ENCODE assay signal across 8 mouse cellular contexts in the genomic region with DNA sequence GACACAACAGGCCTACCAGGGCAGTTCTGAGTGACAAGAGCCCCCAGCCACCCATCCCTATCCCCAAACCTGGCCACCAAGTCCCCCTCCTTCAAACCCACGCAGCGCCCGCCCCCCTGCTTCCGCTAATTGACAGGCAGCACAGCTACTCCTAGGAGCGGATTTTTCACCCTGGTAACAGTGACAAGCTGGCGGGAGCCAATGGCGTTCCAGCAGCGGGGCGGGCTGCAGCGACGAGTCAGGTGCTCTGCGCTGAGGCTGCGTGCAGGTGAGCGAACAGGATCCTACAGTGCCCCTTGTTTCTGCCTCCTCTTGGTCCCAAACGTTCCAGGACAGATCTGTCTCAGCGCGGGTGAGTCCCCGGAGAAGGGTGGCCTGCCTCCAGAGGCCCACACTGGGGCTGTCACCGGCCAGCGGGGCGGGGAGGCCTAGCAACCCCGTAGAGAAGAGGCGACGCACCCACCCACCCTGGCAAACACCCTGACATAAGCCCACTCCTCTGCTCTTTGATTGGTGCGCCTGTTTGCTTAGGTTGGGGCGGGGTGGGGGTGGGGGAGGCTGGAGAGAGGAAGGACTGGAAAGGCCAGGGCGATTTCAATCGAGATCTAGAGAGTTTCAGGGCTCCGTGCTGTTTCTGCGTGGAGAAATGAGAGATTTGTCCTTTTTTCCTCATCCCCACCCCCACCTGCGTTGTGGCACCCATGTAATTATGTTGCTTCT. TPM values are rescaled to one million over a fixed set of nuclear protein-coding genes. Genes with fewer than 3 reads are reported as not detected.
DNase-seq lines count a peak whose midpoint lies in the region; ATAC-seq and TF ChIP-seq lines count a peak whose summit lies in the region.

Gene Enpp5, plus strand, starts transcription at position 183 of the 720 bp plus-strand sequence.

- peak; percentile 76 for DNase-seq in MEL-GATA-1-ER (ENCODE audit: extremely low read depth, low read depth)
- DNase-seq in cerebellum, adult 8-10 months, result peak; percentile 90
- DNase-seq in forelimb bud, embryonic 11.5 days (ENCODE audit: low read depth, low spot score), result peak; percentile 69
- DNase-seq in heart, postnatal 4 days, result peak; percentile 80
- DNase-seq in layer of hippocampus, adult 8-10 months (ENCODE audit: low spot score in 2 of 2), result peak; percentile 88 to 89
- peak; percentile 84 for DNase-seq in lung, embryonic 14.5 days
- DNase-seq in ovary, adult 18-20 months (ENCODE audit: low spot score), result peak; percentile 67
- peak; percentile 85 for DNase-seq in thymus, adult 2 months

- TF ChIP-seq CTCF in lung, embryonic 14.5 days (IDR thresholded peaks at IDR 0.05; ENCODE audit: low read depth), result no peak
- peak; percentile 49; the same call in 1 of the 2 replicates for TF ChIP-seq CTCF in thymus, adult 2 months (IDR thresholded peaks at IDR 0.05; ENCODE audit: borderline replicate concordance, control insufficient read depth, extremely low read depth, insufficient read depth, low read length, poor library complexity)

- H3K36me3 ChIP-seq in lung, embryonic 14.5 days (ENCODE audit: insufficient read depth), result no peaks in the 10 kb centered on the region
- H3K36me3 ChIP-seq in thymus, adult 2 months (ENCODE audit: control insufficient read depth, insufficient read depth, low read length), result no peaks in the 10 kb centered on the region

- WGBS in lung, embryonic 14.5 days, result under 1% methylated on average over 31 of the region's 31 CpGs
- WGBS in thymus, adult 2 months, result 1% methylated on average over 31 of the region's 31 CpGs

- no peaks in the 10 kb centered on the region for H3K4me1 ChIP-seq in lung, embryonic 14.5 days (ENCODE audit: insufficient read depth)
- no peaks in the 10 kb centered on the region; the same call in 1 of the 2 replicates for H3K4me1 ChIP-seq in thymus, adult 2 months (replicated peaks; ENCODE audit: control insufficient read depth, insufficient read depth, low read length)

- peak within 1 kb of the TSS; percentile 83 for H3K4me2 ChIP-seq in lung, embryonic 14.5 days

- peak within 1 kb of the TSS; percentile 84 for H3K27ac ChIP-seq in lung, embryonic 14.5 days (ENCODE audit: low read depth)
- H3K27ac ChIP-seq in thymus, adult 2 months (ENCODE audit: control insufficient read depth, insufficient read depth, low read length), result no peak within 1 kb of the TSS

- H3K27me3 ChIP-seq in lung, embryonic 14.5 days (ENCODE audit: insufficient read depth, low read length), result no peaks in the 10 kb centered on the region
- H3K27me3 ChIP-seq in thymus, adult 2 months (ENCODE audit: control insufficient read depth, insufficient read depth, low read length), result no peaks in the 10 kb centered on the region

- H3K9ac ChIP-seq in lung, embryonic 14.5 days, result peak within 1 kb of the TSS; percentile 58

- no peak for TF ChIP-seq POLR2A in thymus, adult 2 months (IDR thresholded peaks at IDR 0.05; ENCODE audit: control insufficient read depth, extremely low read depth, insufficient read depth, low read length, poor library complexity)

- peak within 1 kb of the TSS; percentile 53 for H3K4me3 ChIP-seq in lung, embryonic 14.5 days (ENCODE audit: low read depth, low read length)
- H3K4me3 ChIP-seq in thymus, adult 2 months (ENCODE audit: control insufficient read depth, insufficient read depth, low read length), result peak within 1 kb of the TSS; percentile 54

- no peaks in the 10 kb centered on the region for H3K9me3 ChIP-seq in lung, embryonic 14.5 days (ENCODE audit: low read depth, low read length)

- peak; percentile 95 for ATAC-seq in lung, embryonic 14.5 days (ENCODE audit: insufficient read depth)

RNA-seq across cellular contexts. Expression of gene Enpp5, which starts in this region (rescaled TPM):
- 1 to 10 TPM; 8.3 to 9.1 TPM for total RNA-seq in heart, postnatal 4 days (2021)
- total RNA-seq in layer of hippocampus, adult 8-10 months (2022), result 100 to 1,000 TPM; 149 to 186 (median 168) TPM
- 8.9 and 11.3 TPM in 2 replicates for polyA plus RNA-seq in lung, embryonic 14.5 days (2014; fragmentation: Nextera tagmentation; extraction: Ambion mirVana)
- polyA plus RNA-seq in thymus, adult 2 months (2012; rRNA removed), result 8.7 and 12.4 TPM in 2 replicates

Comparison
In these comparisons a context has a peak if more than half of its experiments do, and no peak if none do; other contexts are left out.
1. RNA of gene Enpp5 (total RNA-seq): 149 to 186 TPM in layer of hippocampus, adult 8-10 months; 8.3 to 9.1 TPM in heart, postnatal 4 days; every median in the first group is over 10 times any median in the second.
2. Peak in every context shown above with its lines, with median percentiles within 50 percentile points of each other: DNase-seq.